Mouse (Mus musculus): Measurements from ENCODE around the gene Hbb-bt.
"Not testable (repeated sequence)": the region's sequence is repeated elsewhere in the genome, so short reads cannot be mapped to it uniquely, and the experiment has no call there.

Hbb-bt gene

DNA sequence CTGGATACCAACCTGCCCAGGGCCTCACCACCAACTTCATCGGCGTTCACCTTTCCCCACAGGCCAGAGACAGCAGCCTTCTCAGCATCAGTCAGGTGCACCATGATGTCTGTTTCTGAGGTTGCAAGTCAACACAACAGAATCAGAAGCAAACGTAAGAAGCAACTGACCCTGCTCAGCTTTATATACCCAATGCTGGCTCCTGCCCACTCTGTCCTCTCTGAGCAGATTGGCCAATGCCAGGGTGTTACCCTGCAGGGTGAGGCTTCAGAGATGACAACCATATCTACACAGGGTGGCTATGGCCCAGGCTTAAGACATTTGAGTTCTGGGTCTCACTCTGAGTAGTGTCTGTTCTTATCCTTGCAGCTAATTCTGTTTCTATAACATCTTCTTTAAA, at the start of gene Hbb-bt:
TSS of gene Hbb-bt (minus strand) at position 231 of the 400 bp plus-strand sequence.
- no peak for DNase-seq (ENCODE audit: low spot score in 2 of 2)

DNA sequence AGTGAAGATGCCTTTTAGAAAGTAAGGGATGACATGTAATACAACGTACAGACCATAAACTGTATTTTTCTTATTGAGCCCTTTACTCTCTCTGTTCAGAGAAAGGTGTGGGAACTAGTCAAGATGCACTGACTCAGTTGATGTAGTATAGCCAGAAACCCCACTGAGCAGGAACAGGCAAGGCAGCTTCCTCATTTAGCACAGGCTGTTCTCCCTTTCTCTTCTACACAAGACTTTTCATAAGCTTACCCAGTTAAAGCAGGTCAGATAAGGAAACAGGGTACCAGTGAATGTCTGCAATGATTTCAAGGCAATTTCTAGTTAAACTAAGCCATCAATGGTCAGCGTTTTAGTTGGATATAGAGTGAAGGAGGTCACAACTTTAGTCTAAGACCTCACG, 47.7 kb upstream of the Hbb-bt start:
- no peak for DNase-seq (ENCODE audit: low spot score in 2 of 2)

DNA sequence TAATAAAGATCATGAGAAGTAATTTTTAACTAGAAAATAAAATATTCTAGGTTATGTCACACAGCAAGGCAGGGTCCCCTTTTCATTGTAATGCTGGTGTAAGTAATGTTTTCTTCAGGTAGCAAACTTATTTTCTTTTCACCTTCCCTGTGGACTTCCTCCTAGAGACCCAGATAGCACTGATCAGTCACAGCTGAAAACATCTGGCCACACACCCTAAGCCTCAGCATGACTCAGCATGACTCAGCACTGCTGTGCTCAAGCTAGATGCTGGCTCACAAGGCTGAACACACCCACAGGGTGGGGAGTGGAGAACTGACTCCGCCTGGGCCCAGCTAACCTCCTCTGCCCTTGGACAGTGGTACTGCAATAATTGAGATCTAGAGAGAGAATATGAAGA, 47.1 kb upstream of the Hbb-bt start:
- DNase-seq (ENCODE audit: low spot score in 2 of 2), result no peak

DNA sequence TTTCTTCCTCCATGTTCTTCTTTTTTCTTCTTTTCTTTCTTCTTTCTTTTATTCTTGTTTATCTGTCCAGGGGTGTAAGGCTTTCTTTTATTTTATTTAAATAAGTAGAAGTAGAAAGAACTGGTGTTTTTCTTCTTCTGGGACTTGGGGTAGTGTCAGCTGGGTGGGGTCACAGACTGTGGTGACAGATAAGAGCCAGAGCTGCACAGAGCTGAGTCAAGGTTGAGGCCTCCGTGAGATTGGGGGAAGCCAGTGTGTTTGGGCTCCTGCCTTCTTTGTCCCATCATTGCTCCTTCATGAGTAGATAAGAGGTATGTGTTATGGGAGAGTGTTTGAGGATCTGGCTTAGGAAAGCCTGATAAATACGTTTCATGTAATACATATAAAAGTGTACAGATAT, 45.3 kb upstream of the Hbb-bt start:
- no peak for DNase-seq (ENCODE audit: low spot score in 2 of 2)

DNA sequence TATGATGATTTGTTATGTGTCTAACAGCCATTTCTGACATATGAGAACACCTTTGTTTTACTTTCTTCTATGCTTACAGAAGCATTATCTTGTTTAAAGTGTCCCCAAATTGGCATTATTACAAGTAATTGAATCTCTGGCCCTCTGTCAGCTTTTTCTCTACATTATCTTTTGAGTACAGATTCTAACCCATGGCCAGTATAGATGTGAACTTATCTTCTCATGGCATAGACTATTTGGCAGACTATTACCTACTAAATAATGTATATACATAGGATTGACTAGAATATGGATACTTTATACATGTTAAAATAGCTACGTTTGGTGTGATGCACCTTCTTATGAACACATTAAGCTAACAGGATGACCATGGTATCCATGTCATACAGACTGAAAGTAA, 40.9 kb upstream of the Hbb-bt start:
- no peak for DNase-seq (ENCODE audit: low spot score in 2 of 2)

DNA sequence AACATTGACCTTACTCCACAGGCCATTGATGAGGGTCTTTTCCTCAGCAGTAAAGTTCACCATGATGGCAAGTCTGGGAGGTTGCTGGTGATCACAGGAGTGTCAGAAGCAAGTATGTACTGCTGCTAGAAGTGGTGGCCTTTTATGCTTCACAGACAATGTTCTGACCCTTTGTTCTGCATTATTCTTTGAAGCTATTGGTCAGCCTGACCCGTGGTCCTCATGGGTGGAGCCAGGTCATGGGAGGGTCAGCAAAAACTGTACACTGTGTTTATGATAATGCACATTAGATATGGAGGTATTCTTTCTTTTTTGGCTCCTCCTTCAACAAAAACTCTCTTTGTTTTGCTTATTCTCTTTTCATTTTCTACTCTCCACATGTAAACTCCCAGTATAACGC, 39.3 kb upstream of the Hbb-bt start, which contains the start of gene Hbb-y:
TSS of gene Hbb-y (minus strand) at position 127 of the 400 bp plus-strand sequence.
- no peak for DNase-seq (ENCODE audit: low spot score in 2 of 2)

DNA sequence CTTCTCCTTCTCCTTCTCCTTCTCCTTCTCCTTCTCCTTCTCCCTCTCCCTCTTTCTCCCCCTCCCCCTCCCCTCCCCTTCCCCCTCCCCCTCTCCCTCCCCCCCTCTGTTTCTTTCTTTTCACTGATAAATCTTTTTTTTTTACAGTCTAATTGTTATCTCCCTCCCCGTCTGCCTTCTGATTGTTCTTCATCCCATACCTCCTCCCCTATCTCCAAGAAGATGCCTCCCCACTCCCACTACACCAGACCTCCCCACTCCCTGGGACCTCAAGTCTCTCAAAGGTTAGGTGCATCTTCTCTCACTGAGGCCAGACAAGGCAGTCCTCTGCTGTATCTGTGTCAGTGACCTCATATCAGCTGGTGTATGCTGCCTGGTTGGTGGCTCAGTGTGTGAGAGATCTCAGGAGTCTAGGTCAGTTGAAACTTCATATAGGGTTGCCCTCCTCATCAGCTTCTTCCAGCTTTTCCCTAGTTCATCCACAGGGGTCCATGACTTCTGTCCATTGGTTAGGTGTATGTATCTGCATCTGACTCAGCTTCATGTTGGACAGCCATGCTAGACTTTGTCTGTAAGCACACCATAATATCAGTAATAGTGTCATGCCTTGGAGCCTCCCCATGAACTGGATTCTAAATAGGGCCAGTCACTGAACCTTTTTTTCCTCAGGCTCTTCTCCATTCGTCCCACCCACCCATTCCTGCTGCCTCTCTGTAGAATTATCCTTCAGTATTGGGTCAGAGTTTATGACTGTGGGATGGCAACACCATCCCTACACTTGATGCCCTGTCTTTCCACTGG, 30.9 kb upstream of the Hbb-bt start:
- DNase-seq (ENCODE audit: low spot score in 2 of 2), result no peak

DNA sequence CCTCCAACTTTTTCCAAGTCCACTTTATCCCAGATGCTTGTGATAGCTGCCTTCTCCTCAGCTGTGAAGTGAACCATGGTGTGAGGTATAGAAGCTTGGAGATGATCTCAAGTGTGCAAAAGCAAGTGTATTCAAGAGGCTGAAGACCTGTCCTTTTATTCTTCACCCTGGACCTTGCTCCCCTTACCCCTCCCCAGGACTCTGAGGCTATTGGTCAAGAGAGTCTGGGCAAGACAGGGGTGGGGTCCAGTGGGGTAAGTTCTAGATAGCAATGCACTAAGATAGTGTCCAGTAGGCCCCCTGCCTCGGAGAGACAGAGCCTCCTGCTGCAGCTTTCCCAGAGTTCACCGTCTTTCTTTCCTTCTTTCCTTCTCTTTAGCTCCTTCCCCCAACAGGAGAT, 29.2 kb upstream of the Hbb-bt start, which contains the start of gene Hbb-bh1:
TSS of gene Hbb-bh1 (minus strand) at position 131 of the 400 bp plus-strand sequence.
- DNase-seq (ENCODE audit: low spot score in 2 of 2), result no peak

DNA sequence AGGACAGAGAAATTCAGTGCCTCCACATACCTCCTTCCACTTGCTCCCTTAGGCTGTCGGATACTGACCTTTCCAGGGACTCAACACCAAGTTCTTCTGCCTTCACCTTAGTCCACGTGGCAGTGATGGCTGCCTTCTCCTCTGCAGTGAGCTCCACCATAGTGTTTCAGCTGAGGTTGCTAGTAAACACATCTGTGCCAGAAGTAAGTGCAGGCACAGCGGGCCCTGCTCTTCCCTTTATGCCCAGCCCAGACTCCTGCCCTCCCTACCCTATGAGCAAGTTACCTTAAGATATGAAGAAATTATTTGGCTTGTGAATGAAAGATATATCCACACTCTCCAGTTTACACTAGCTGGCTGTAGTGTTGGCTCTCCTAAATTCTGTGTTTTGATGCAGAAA, 26.5 kb upstream of the Hbb-bt start, which contains the start of gene Hbb-bh2:
TSS of gene Hbb-bh2 (minus strand) at position 253 of the 400 bp plus-strand sequence.
- DNase-seq (ENCODE audit: low spot score in 2 of 2), result no peak

DNA sequence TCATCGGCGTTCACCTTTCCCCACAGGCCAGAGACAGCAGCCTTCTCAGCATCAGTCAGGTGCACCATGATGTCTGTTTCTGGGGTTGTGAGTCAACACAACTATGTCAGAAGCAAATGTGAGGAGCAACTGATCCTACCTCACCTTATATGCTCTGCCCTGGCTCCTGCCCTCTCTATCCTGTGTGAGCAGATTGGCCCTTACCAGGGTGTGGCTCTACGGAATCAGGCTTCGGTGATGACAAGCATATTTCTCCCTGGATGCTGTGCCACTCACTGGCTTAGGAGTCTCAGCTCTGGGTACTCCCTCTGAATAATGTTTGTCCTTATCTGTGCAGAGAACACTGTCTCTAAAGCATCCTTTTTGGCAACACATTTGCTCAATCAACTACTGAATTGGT, 14.0 kb upstream of the Hbb-bt start, which contains the start of gene Hbb-bs:
TSS of gene Hbb-bs (minus strand) at position 289 of the 400 bp plus-strand sequence.
- DNase-seq (ENCODE audit: low spot score in 2 of 2), result no peak

DNA sequence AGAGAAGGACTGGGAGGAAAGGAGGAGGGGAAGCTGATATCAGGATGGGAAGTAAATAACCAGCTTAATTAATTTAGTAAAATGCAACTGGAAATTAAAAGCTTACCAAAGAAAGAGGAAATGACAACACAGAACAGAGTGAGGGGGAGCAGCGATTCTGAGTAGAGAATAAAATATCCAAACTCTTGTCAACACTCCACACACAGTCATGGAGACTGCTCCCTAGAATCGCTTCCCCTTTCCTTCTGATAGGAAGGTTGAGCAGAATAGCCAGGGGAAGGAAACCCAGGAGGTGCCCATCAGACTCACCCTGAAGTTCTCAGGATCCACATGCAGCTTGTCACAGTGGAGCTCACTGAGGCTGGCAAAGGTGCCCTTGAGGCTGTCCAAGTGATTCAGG, 13.3 kb upstream of the Hbb-bt start:
- DNase-seq (ENCODE audit: low spot score in 2 of 2), result not testable (repeated sequence)

DNA sequence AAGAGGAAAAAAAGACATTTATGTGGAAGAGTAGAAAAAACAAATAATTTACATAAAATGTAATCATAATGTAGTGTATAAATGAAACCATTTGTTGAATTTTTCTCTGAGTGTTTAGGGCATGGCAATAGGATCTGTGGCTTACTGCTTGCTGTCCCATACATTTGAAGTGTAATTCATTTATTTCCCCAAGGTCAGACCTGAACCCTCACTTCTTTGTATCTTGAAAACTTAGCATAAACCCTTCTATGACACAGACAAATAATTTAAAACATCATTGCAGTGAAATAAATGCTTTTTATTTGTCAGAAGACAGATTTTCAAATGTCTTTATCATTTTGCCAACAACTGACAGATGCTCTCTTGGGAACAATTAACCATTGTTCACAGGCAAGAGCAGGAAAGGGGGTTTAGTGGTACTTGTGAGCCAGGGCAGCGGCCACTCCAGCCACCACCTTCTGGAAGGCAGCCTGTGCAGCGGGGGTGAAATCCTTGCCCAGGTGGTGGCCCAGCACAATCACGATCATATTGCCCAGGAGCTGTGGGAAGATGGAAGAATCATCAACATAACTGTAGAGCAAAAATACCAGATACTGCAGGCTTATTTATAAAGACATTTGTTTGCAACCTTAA, 12.6 kb upstream of the Hbb-bt start:
- DNase-seq (ENCODE audit: low spot score in 2 of 2), result no peak

DNA sequence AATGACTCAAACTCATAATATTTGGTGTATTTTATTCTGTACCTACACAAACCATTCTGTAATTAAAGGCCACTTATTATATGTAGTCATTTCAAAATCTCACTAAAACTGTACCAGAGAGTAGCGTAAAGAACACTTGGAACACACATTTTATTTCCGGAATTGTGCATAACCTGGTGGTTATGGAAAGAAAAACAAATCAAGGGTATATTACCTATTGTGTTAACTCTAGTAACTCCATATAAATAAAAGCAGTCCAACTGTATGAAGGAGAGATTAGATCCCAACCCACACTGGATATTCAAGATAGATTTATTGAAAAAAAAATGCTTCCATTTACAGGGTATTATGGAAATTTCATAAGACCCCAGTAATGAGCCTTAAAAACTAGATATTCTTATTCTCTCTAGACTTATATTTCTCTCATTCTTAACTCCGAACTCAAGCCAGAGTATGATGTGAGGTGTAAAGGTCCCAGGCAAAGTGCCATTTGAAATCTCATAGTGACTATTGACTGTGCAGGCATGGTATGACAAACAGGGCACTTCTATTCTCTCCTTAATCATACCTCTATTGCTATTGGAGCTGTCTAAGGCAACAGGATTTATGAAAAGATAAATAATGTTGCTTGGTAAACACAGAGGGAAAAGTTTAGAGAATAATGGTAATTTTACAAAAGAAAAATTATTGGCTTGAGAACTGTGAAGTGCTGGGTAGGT, 11.9 kb upstream of the Hbb-bt start:
- no peak for DNase-seq (ENCODE audit: low spot score in 2 of 2)

DNA sequence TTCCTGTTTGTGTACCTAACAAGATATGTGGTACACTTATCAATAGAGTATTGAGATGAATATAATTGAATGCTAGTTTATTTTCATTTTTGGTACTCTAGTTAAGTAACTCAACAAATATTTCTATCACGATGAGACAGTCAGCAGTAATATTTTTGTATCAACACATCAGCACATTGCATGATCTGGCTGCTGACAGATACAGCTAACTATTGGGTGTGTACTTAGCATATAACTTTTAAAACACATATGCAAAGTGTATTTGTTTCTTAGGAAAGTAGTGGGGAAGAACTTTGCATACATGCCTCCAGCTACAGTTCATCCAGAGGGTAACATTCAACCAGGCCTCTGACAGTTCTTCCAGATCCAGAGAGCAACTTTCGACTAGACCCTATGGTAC, 10.8 kb upstream of the Hbb-bt start:
- no peak for DNase-seq (ENCODE audit: low spot score in 2 of 2)

DNA sequence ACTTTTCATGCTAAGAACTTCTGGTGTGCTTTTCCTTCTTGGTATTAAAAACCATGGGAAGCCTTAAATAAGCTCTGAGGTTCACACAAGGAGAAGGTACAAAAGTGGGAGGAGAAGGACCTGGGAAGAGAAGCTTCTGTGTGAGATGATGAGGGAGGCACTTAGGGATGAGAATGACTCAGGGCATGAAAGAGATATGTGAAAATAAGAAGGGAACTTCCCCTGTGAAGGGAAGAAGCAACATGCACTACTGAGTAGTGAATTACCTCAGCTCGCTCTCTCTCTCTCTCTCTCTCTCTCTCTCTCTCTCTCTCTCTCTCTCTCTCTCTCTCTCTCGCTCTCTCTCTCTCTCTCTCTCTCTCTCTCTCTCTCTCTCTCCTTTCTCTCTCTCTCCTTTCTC, 1.3 kb upstream of the Hbb-bt start:
- not testable (repeated sequence) for DNase-seq (ENCODE audit: low spot score in 2 of 2)

DNA sequence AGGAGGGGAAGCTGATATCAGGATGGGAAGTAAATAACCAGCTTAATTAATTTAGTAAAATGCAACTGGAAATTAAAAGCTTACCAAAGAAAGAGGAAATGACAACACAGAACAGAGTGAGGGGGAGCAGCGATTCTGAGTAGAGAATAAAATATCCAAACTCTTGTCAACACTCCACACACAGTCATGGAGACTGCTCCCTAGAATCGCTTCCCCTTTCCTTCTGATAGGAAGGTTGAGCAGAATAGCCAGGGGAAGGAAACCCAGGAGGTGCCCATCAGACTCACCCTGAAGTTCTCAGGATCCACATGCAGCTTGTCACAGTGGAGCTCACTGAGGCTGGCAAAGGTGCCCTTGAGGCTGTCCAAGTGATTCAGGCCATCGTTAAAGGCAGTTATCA, 644 bp downstream of the Hbb-bt start:
- DNase-seq (ENCODE audit: low spot score in 2 of 2), result not testable (repeated sequence)

DNA sequence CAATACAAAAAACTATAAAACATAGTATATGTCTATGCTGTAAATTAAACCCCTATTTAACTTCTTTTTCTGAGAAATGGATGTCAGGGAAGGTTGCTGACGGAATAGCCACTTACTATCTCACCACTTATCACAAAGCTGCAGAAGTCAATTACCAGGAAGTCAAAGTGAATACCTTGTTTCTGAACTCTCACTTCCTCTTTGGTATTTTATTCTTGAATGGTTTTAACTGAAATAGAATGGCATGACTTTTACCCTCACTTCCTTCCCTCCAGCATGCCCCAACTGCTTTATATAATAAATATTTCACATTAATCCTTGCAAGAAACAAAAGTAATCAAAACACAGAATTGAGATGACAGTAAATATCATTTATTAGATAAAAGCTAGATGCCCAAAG, 1.6 kb downstream of the Hbb-bt start:
- no peak for DNase-seq (ENCODE audit: low spot score in 2 of 2)

DNA sequence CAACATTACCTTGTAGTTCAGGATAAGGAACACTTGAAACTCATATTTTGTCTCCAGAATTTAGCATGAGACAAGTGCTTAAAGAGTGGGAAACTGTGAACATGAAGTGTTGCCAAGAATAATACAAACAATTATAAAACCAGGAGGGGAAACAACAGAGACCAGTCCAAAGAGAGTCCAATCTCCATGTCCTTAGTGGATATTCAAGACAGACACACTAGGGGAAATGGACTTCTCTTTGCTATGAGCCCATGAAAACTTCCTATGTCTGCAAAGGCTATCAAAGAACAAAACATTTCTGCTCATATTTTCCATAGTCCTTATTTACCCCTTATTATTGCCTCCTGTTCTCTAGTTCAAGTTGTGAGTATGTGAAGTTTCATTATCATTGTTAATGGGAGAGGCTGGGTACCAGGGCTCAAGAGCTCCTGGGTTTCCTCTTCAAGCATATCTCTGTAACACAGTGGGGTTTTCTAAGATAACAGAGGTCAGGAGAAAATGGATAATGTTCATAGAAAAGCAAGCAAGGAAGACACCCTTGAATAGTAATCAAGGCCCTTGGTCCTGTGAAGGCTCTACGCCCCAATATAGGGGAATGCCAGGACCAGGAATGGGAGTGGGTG, 2.5 kb downstream of the Hbb-bt start:
- DNase-seq (ENCODE audit: low spot score in 2 of 2), result no peak

DNA sequence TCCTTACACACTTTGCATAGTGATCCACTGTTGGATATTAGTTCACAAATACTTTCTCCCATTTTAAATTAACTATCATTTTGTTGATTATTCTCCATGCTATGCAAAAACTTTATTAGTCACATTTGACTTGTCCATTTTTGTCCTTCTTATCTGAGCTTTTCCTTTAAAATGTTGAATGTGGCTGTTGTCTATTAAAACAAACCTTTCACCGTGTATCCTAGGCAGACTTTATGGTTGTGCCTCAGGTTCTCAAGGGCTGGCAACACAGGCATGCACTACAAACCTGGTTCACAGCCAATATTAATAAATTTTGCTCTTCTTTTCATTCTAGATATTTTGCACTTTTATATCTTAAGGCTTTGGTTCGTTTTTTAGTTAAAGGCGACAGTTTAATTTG, 3.0 kb downstream of the Hbb-bt start:
- DNase-seq (ENCODE audit: low spot score in 2 of 2), result no peak

DNA sequence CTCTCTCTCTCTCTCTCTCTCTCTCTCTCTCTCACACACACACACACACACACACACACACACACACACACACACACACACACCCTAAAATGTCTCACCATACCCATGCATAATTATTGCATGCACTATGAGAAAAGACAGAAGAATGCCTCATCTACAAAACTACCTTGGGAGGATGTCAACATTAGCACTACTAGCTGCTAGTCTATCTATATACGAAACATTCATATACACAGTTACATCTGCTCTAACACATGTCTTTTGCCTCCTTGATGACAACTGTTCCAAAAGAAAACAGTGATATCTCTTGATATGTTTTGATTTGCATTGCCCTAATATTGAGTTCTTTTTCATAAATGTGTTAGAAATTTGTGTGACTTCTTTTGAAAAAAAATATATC, 3.5 kb downstream of the Hbb-bt start:
- DNase-seq (ENCODE audit: low spot score in 2 of 2), result no peak

DNA sequence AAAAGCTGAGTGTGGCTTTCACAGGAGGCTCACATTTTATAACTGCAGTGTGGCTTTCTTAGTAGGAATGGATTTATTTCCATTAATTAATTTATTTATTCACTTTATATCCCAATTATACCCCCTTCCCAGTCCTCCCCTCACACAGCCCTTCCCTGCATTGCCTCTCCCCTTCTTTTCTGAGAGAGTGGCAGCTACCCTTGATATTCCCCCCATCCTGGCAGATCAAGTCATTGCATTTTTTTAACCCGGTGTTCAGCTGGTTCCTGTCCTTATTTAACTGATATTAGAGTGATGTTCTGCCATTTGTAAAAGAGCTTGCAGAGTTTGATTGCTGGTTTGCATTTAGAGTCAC, 4.0 kb downstream of the Hbb-bt start:
- no peak for DNase-seq (ENCODE audit: low spot score in 2 of 2)

Data from thymus, postnatal 10 days (tissue).